Mouse (Mus musculus): ENCODE data around the gene Drc1.

DNA sequence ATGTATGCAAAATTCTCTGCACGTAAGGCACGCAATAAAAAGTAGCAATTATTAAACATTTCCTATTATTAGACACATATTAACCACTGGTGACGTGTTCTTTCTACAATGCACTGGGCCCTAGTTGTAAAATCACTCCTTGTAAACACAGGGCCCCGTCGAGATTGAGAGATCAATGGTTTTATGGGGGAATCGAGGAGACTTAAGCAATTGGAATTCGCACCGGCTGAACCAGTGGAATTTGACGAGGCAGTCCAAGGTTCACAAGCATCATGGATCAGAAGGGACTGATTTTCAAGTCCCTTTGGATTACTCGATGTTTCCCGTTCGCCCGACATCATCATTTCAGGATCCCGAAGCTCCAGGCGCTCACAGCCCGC is 49.3 kb upstream of the Drc1 start:
- no peak for TF ChIP-seq CTCF (IDR thresholded peaks at IDR 0.05; ENCODE audit: low read depth, low read length)
- no peak for TF ChIP-seq POLR2A (IDR thresholded peaks at IDR 0.05; ENCODE audit: extremely low read depth, insufficient read depth, low read length)

All from liver, adult 2 months (tissue).